Mouse (Mus musculus) kidney, adult 18-20 months (tissue): ENCODE results near the gene Rhobtb3.
"Not testable (repeated sequence)": the region's sequence is repeated elsewhere in the genome, so short reads cannot be mapped to it uniquely, and the experiment has no call there.

Experiments used
- DNase-seq: peaks from one replicate; pipeline ENCODE4 v3.0.0; 2021

Gene Rhobtb3

GRCm38 (mm10) chr13:75927951-75928350 is 15.8 kb downstream of the Rhobtb3 start:
- DNase-seq: no peak

DNA sequence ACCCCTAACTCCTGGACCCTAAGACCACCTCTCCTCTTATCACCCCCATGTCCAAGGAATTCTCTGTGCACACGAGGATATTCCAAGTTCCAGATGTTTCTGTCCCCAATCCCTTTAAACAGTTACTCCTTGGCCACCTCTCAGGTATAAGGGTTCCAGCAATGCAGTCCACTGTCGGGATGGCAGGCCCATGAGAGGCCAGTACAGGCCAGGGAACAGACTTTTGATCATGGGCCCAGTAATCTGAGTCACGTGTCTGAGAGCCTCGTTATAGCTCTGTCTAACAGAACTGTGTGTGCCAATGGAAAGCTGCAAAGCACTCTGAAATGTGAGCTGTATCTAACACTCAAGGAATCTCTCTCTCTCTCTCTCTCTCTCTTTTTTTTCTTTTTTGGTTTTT is 29.6 kb downstream of the Rhobtb3 start:
- DNase-seq: no peak

DNA sequence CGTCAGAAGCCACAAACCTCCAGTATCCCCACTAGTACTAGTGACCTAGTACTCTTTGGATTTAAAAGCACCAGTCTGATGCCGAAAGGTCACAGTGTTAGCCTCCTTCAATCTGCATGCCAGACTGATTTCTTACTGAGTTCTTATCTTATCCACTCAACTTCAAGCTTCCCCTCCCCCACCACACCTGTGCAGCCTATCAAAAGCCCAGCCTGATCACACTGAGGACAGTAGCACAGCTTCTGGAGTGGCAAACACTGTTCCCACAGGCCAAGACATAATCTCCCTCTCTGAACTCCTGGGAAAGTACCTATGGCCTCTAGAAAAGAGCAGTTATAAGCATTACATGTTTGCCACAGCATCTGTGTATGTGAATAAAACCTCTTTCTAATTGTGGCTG is 35.5 kb downstream of the Rhobtb3 start:
- no peak for DNase-seq

DNA sequence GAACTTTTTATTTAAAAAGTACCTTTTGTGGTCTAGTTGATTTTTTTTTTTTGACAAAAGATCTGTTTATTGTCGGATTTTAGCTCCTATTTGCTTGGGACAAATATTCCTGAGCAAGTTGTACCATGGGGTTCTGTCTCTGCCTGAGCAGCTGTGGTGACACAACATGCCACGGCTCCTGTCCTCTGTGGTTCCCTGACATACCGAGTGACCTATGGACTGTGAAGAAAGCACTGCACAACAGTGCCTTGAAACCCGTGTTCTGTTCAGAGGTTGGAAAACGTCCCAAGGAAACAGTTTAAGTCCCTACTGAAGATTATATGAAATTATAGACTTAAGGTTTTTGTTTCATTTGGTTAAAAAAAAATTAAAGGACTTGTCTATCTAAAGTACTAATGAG is 36.6 kb downstream of the Rhobtb3 start:
- DNase-seq: no peak

DNA sequence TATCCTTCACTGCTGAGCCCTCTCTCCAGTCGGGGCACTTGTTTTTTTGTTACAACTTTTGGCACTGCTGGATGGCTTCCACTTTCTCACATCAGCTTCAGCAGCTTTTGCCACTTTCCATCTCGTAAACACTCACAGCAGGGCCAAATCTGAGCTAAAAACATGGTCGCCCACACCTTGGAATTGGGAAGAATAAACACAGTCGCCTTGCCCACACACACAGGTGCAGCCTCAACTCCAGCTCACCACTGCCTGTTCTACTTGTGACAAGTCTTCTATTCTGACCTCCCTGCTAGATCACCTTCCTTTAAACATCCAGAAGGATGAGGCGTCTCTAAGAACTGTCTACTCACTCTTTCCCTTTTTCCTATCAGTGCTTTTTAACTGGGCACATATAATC is 39.1 kb downstream of the Rhobtb3 start:
- no peak for DNase-seq

- not testable (repeated sequence) for DNase-seq
Measured at GRCm38 (mm10) chr13:75900928-75901327, 42.8 kb downstream of the Rhobtb3 start.

DNA sequence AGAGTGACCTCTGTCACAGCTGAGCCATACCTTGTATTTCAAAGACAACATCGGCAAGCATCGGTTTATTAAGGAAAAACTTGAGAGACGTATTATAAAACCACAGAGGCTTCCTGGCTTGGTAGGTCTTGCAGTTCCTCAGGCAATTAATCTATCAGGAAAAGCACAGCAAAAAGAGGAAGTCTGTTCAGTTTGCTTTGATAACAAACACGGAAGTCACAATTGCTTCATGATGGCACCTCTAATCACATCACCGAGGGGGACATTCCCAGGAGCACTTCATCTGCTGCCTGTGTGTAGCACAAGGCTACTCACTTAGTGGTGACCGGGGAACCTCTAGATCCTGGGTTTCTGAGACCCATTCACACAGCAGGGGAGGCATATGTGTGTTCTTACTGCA is 50.8 kb downstream of the Rhobtb3 start:
- DNase-seq: no peak

DNA sequence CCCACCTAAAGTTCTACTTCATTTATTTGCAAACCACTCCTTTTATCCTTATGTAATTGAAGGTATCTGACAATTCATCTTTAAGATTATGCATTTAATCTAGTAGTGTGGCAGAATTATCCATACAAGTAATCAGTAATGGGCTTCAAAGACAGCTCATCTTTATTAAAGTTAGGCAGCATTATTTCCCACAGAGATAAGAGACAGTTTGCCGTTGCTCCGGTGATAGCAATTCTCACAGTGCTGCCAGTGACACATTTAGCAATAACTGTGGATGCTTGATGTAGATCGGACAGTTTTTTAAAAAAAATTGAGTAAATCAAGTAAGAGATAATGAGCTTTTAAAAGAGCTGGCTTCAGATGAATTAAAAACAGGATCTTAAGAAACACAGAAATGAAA is 51.4 kb downstream of the Rhobtb3 start:
- DNase-seq: no peak

- no peak for DNase-seq
Measured at GRCm38 (mm10) chr13:75891868-75892267, 51.9 kb downstream of the Rhobtb3 start.

GRCm38 (mm10) chr13:75883792-75884191 is 59.9 kb downstream of the Rhobtb3 start:
- DNase-seq: no peak

- no peak for DNase-seq
Measured at GRCm38 (mm10) chr13:75880501-75880900, 63.2 kb downstream of the Rhobtb3 start.

DNA sequence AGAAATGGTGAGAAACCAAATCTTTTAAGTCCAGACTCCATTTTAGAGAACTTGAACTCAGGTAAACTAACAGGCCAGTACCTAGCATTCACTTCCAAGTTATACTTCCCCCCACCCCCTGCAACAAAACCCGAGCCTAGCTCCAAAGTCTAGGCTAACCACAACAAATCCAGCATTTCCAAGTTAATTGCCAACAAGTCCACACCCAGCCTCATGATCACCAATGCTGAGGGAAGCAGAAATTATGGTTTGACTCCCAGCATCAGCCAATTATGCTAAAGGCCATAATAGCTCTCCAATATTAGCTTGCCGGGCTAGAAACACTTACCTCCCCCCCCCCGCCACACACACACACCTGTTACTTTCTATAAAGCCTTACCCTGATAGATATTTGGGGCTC is 64.0 kb downstream of the Rhobtb3 start:
- DNase-seq: no peak

GRCm38 (mm10) chr13:75877907-75878306 is 65.8 kb downstream of the Rhobtb3 start:
- no peak for DNase-seq

DNA sequence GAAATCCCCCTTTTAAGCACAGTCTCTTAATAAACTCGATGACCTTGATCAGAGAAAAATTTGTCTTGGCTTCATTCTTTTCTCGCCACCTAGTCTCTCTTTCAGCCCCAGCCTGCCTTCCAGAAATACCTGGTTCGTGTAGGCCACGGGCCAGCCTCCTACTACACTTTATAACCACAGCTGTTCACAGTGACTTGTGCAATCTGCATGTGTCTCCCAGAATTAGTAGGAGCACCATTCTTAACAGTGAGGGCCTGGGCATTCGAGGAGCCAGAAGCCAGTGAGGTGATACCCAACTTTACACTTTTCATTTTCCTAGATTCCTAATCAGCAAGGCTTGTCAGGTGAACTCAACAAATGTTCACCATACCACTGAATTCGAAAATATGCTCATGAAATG is 67.1 kb downstream of the Rhobtb3 start:
- no peak for DNase-seq

- not testable (repeated sequence) for DNase-seq
Measured at GRCm38 (mm10) chr13:75876188-75876587, 67.5 kb downstream of the Rhobtb3 start.

DNA sequence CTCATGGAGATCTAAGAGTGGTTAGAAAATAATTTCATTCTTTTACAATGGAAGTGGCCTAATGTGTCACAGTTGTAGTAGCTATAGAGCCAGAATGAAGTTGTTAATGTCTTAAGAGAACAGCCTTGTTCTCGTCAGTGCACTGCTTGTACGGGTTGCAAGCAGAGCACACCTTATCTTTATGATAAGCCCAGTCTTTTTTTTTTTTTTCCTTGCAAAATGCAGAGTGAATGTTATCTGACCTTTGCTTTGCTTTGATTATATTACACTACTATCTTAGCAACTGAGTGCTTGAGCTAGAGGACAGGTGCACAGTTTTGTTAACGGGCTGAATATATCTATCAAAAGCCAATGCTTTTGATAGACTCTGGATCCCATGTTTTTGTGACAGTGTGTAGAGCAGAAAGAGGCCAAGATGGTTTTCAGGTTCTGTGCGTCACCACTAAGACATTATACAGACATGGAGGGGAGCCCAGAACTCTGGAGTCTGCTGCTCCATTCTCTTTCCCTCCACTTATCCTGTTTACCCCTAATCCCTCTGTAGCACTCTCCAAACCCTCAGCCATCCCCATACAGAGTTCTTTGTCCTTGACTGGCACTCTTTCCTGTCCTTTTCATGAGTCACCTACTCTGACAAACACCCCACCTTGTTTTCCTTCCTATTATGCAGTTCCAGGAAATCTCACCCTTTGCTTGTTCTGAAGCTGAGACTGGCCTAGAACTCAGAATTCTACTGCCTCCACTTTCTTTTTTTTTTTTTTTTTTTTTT is 68.9 kb downstream of the Rhobtb3 start:
- no peak for DNase-seq

- DNase-seq: no peak
Measured at GRCm38 (mm10) chr13:75867876-75868275, 75.8 kb downstream of the Rhobtb3 start.

- no peak for DNase-seq
Measured at GRCm38 (mm10) chr13:75865486-75866184, 78.1 kb downstream of the Rhobtb3 start.

DNA sequence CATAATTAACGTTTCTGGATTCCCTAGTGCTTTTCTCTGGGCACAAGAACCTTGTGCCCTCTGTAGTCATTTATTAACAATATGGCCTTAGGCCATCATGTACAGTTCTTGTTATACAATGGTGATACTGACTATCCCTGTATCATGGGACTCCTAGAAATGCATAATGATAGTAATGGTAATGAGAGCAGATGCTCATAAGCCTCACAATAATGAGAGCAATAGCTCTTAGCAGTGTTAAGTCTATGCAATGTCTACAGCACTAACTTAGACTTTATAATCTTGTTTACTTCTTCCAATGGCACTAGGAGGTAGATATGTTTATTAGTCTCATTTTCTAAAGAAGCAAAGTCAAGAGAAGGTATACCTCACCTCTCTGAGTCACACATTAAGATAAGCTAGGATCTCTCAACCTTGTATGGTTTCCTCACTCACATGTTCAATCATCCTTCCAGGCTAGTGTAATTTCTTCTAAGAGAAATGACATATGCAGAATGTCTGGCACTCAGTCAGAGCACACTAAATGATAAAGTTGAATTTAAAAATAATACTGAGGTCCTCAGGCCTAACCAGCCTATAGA is 84.4 kb downstream of the Rhobtb3 start:
- no peak for DNase-seq

GRCm38 (mm10) chr13:75853118-75853517 is 90.6 kb downstream of the Rhobtb3 start:
- DNase-seq: no peak

- DNase-seq: no peak
Measured at GRCm38 (mm10) chr13:75852027-75852426, 91.7 kb downstream of the Rhobtb3 start.

DNA sequence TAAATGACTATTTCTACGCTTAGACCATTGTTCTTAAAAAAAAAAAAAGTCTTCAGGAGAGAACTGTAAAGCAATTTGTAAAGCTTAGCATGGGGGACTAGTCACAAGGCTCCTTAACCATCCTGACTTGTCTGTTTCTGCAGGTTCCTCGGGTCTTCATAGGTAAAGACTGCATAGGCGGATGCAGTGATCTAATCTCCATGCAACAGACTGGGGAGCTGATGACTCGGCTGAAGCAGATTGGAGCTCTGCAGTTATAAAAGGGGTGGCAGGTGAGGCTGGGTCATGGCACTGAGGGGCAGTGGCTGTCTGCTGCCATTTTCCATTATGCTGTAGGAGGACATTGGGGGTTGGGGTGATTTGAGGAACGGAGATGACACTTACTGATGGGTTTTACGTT is 96.7 kb downstream of the Rhobtb3 start:
- DNase-seq: no peak

- no peak for DNase-seq
Measured at GRCm38 (mm10) chr13:75845519-75846166, 98.1 kb downstream of the Rhobtb3 start.
